Mouse (Mus musculus) naive thymus-derived CD4-positive, alpha-beta T cell, adult 2 months (primary cell): ENCODE measurements around the gene March5.
"Not testable (repeated sequence)": the region's sequence is repeated elsewhere in the genome, so short reads cannot be mapped to it uniquely, and the experiment has no call there.

Source experiments
- DNase-seq: peaks from one replicate; pipeline ENCODE4 v3.0.0-alpha.2; 2011; ENCODE audit warnings: low read depth

March5 gene

DNA sequence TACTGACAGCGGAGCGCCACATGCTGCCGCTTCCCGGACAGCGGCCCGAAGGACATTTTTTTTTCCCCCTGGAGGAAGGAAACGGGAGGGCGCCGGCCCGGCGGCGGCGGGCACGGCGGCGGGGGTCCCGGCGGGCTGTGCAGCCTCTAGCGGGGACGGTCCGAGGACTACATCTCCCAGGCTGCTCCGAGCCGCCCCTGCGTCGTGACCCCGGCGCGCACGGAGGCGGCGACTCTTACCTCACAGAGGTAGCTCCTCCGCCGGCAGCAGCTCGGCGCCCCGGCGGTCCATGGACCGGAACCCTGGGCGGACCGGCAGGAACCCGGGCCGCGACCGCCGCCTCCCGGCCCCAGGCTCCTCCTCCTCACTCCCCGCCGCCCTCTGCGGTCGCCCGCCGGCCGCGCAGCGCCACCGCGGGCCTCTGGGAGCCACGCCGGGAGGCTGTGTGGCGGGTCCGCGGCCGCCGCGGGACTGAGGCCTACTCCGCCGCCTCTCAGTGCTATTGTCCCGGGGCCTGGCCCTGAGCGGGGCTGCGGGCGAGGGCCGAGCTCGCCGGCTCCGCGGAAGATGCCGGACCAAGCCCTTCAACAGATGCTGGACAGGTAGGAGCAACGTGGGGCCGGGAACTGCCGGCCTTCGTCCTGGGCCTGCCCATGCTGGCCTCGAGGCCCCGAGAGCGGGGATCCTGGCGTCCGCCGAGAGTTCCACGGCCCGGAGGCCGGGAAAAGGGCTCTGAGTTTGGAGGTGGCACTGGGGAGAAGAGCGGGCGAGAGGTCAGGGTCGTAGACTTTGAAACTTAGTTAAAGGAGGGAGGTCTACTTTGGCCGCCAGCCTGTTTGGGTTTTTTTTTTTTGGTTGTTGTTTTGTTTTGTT, at the start of gene March5:
Gene March5 (plus strand): TSS at position 241 of the 873 bp plus-strand sequence.
- peak; percentile 84 for DNase-seq

DNA sequence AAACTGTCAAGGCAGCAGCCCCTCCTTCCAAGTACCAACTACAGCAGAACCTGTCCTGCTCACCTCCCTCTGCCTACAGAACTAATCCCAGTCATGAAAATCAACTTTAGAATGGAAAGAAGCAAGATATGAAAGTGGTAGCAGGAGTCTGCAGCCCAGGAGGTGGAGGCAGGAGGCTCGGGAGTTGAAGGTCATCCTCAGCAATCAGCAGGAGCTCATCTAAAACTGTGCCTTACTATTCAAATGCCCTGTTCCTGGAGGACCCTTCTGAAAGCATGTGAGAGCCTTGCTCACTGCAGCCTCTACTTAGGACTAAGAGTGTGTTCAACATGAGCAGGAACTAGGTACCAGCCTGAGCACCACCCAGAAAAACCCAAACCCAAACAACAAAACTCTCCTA, 35.2 kb upstream of the March5 start:
- no peak for DNase-seq

DNA sequence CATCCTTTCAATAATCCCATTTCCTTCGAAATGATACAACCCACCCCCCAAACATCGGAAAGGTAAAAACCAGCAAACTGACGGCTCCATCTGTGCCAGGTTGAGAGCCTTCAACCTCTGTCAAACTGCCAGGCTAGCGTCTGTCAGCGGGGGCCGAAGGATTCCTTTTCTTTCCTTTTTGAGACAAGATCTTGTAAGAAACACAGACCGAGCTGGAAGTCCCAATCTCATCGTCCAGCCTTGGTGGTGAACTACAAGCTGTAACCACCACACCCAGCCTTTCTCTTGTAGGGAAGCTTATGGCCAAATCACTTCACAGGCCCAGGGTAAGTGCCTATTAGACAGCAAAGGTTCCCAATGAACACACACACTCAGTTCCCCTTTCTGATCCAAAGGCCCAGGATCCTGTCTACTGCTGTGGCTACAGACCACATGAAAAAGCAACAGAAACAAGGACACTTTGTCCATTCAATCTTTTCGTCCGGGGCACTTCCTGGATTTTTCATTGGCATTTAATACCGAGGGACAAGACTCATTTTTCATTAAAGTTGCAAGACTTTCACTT, 34.7 kb upstream of the March5 start:
- no peak for DNase-seq

DNA sequence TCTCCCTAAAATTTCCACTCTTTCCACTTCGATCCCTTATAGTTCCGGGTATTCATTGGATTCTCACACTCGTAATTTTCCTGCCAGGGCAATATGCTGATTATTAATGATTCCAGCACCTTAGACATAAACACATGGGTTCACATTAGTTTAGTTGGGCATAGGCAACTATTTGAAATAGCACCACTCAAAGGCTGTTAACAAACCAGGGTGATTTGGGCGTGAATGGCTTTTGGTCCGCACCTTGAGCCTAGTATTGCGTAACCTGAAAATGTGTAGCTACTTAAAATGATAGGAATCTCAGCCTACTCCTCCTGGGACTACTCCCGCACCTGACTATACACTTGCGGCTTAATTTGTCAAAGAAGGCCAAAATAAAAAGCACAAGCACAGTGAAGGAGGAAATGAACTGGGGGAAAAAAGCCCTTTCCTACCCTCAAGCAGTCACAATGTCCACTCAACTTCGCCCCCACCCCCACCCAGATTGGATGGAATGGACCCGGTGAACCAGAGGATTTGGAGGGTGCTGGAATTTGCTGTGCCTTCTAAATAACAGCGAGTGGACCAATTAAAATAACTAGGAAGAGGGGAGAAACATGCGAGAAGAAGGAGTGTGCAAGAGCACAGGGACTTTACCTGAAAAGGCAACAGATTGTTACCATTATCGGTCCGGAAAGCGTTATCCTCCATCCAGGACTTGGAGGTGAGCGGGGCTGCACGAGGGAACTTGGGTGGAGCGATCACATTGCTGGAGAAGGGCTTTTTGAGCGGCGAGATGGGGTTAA, 33.8 kb upstream of the March5 start:
- DNase-seq = peak; percentile 8

DNA sequence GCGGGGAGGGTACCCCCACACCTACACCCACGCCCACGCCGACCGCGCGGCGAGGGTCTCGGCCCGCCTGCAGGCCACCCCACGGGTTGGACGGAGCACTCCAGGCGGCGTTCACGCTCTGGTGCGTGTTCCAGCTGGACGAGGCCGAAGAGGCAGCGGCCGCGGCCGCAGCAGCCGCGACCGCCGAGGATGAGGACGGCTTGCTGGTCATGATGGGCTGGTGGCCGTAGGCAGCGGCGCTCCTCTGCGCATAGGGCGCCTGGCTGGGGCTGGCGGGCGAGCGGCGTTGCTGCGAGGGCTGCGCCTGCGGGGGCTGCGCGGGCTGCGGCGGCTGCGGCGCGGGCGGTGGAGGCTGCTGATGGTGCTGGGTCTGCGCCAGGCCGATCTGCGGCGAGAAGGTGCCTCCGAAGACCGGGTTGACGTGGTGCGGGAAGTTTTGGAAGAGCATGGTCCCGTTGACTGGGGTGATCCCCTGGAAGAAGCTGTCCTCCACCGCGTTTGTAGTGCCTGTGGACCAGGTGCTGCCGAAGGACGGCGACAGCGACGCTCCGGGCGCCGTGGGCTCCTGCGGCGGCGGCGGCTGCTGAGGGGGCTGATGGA, 33.1 kb upstream of the March5 start:
- DNase-seq = peak; percentile 27

DNA sequence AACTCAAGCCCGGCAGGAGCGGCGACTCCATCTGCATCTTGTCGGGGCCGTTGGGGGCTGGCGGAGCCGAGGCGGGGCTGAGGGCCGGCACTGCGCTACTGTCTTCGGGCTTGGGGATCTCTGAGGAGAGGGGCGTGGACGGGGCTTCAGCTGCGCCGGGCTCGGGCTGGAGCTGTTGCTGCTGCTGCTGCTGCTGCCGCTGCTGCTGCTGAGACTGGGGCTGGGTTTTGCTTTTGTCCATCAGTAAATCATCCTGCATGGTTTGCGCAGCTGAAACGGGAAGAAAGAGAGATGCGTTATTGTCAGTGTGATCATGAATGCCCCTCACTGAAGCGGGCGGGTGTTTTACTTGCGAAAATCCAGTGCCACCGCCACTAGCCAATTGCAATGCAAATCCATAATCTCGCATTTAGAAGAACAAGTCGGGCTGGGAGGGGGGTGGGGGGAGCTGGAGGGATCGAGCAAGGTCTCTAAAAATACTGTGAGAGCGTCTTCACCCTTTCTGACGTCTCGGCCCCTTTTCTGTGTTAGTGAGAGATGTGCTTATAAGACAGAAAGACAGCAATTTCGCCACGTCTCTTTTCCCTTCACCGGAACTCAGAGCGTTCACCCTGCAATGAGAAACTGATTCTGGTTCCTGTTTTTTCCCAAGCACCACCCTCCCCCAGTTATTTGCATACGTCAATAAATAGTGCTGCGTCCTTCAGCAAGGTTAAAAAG, 32.5 kb upstream of the March5 start:
- DNase-seq = peak; percentile 41

DNA sequence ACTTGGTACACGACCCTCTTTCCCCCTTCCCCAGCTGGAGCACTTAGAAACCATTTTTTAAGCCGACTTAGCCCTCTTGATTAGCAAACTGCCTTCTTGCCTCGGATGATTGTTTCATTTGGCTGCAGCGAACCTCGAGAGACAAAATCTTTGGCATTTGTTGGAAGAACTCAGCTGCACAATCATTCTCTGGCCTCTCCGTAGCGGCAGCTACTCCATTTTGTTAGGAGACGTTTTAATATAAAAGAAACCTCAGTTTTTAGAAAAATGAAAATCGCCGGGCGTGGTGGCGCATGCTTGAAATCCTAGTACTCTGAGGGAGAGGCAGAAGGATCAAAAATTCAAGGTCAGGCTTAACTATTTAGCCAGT, 31.9 kb upstream of the March5 start:
- DNase-seq = peak; percentile 35

DNA sequence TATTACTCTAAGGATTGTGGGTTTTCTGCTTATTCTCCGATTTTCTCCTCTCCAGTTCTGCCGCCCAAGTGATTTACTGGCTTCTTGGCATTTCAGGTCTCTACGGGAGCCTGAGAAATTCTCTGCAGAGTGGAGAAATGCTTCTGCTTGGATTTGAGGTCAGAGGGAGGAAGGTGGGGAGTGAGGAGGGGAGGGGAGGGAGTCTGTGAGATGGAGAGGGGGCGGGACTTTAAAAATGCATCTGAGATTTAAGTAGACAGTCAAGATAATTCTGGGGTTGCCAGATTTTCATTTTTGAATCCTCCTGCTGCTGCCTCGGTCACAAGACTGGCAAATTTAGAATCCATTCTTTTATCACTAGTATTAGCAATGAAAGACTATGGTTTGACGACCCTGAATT, 31.4 kb upstream of the March5 start:
- peak; percentile 8 for DNase-seq

DNA sequence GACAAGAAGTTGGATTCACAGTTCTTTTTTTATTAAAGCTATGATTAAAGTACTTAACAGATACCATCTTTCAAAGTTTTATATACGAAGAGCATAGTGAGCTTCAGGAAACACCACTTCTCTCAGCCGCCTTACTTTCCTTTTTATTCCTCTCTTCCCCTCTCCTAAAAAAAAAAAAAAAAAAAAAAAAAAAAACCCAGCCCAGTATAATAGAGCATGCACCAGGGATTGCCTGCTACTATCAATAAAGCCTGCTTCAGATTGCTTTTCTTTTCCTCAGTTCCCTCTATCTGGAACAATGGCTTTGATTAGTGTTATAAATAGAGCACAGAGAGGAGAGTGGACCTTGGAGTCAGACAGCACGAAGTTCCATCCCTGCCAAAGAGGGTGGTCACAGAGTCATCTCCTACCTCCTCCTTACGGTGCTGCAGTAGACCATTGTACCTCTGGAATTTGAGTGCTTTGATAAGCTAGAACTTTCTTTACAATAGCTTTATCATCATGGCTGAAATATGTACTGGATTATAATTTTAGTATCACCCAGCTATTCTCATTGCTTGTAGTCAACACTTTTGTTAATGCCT, 30.4 kb upstream of the March5 start:
- DNase-seq = no peak

DNA sequence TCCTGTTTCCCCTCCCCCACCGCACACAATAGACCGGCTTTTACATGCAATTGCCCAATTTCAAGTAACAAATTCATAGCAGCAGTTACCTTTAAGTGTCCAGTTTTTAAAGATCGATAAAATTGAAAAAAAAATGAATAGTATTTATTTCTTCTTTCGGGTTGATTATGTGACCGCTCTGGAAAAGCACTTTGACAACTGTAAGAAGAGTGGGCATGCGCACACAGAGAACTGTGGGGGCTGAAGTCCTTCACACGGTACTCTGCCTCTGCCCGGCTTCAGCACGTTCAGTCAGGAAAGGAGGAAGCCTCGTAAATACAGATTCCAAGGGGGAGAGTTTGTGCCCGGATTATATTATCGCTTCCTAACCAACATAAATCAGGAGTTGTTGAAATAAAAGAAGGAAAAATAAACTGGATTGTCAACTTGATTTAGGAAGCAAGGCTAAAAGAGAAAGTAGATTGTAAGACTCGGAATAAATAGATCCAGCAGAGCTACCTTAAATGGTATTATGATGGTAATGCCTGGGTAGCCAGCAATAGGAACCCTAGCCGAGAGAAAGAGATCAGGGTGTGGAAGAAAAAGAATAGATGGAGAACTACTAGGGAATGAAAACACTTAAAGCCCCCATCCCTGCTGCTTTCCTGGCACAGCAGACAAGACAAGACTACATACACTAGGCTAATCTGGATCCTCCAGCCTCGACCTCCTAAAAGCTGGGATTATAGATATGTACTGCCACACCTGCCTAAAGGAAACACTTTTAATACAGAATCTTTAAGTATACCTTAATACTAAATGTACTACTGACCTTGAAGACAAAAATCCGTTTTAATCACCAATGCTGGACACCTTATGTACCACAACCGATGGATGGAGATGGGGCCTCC, 29.3 kb upstream of the March5 start:
- peak; percentile 12 for DNase-seq

DNA sequence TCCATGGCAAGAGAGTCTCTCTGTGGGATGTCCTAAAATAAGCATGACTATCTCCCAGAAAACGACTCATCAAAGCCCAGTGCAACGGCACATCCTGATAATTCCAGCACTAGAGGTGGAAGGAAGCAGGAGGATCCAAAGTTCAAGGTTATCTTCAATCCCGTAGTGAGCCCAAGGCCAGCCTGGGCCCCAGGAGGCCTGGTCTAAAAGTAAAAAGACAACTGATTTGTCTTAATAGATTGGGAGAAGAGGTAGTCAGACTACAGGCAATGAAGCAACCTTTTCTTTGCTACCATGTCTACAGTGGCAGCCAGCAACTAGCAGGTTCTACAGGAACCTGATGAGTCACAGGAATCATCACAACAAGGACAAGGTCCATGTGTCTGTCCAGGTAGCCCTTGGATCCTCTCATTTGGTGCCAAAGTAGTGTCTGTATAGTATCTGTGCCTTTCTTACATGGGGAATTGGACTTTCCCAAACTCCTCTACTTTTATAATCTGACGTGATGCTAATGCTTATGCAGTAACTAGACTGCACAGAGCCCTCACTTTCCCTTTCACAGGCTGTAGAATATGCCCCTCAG, 18.9 kb upstream of the March5 start:
- DNase-seq = no peak

DNA sequence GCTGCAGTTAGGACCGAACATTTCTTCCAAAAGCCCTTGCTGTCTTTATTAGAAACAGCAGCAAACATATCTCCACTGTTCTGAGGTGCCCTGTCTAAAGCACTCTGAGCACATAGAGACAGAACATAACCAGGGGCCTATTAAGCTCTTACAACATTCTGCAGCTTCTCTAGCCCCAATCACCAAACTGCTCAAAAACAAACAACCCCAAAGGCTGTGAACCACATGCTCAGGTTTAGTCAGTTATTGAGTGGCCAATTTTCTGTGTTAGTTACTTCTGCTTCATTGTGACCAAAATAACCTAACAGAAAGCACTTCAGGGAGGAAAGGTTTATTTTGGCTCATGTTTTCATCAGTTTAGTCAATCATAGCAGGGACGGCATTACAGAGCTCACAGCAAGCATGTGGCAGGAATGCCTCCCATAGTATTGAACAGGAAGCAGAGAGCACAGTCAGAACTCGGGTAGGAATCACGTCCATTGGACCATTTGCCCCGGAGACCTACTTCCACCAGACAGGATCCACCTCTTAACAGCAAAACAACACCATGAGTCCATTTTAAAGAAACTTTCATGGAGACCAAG, 14.8 kb upstream of the March5 start:
- no peak for DNase-seq

DNA sequence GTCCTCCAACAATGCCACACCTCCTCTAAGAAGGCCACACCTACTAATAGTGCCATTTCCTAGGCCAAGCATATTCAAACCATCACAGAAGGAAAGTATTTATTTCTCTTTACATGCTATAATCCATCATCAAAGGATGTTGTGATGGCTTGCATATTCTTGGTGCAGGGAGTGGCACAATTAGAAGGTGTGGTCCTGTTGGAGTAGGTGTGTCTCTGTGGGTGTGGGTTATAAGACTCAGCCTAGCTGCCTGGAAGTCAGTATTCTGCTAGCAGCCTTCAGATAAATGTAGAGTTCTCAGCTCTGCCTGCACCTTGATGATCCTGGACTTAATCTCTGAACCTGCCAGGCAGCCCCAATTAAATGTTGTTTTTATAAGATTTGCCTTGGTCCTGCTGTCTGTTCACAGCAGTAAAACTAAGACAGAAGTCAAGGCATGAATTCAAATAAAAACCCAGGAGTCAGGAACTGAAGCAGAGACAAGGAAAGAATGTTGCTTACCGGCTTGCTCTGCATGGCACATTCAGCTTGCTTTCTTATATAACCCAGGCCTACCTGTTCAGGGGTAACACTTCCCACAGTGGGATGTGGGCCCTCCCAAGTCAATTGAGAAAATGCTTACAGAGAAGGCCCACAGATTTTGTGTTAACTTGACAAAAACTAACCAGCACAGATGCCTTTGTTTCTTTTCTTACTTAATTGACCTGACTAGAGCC, 9.0 kb upstream of the March5 start:
- DNase-seq = no peak

DNA sequence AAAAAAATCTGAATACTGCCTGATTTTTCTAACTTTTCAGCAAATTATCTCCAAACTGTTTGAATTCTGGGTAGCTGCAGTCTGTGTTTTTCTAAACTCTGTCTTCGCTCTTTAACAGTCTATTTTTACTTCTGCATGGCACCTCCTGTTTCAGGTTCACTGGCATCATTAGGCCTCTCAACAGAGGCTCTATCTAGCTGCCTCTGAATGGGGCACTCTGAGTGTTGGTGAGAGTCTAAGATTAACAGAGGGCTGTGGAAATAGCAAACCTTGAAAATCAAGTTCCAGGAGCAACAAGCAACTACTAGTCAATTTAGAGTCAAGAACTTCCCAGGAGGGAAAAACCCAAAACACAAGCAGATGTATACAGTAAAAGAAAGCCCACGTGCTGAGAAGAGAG, 7.5 kb upstream of the March5 start:
- no peak for DNase-seq

DNA sequence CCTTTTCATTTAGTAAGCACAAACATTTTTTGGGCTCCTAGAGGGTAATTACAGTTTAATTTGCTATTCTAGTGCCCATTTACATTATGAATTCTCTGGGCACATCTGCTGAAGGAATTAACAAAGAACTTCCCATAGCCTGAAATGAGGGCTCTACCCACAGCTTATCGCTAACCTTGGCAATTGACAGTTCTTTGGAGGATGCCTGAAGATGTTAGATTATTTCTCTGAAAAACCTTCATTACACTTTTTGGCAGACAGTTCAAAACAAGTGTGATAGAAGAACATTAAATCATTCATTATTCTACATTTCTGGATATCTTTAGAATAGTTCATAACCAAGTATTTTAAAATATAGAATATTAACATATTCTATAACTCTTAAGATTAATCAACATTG, 4.0 kb upstream of the March5 start:
- no peak for DNase-seq

DNA sequence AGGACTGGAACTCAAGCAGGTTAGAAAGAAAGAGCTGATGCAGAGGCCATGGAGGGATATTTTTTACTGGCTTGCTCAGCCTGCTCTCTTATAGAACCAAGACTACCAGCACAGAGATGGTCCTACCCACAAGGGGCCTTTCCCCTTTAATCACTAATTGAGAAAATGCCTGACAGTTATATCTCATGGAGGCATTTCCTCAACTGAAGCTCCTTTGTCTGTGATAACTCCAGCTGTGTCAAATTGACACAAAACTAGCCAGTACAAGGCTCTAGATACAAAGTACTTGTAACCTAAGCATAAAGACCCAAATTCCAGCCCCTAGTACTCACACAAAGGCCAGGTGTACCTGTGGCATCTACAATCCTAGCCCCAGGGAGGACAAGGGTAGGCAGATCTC, 2.2 kb upstream of the March5 start:
- not testable (repeated sequence) for DNase-seq

DNA sequence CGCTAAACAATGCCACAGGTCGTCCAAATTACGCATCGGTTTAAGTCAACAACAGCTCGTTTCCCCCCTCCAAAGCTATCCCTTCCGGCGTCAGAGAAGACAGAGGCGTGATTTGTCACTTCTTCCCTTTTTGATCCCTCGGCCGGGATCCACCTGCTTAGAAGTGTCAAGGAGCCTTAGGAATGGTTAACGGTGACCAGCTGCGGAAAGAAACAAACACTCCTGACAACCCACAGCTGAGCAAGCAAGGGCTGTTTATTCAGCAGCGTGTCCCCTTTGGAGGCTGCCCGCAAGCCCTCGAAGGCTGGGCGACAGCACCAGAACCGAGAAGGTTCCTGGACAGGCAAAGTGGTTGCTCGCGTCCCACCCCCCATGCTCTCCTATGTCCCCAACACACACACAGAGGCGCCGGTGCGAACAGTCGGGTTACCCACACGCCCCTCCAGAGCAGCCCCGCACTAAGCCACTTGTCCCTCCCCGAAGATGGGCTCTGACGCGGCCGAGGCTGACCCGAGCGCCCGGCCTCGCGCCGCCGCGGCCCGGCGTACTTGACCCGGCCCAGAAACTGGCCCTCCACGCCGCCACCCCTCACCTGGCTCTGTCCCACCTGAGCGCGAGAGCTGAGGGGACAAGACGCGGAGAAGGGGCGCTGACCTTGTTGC, 571 bp upstream of the March5 start:
- no peak for DNase-seq

DNA sequence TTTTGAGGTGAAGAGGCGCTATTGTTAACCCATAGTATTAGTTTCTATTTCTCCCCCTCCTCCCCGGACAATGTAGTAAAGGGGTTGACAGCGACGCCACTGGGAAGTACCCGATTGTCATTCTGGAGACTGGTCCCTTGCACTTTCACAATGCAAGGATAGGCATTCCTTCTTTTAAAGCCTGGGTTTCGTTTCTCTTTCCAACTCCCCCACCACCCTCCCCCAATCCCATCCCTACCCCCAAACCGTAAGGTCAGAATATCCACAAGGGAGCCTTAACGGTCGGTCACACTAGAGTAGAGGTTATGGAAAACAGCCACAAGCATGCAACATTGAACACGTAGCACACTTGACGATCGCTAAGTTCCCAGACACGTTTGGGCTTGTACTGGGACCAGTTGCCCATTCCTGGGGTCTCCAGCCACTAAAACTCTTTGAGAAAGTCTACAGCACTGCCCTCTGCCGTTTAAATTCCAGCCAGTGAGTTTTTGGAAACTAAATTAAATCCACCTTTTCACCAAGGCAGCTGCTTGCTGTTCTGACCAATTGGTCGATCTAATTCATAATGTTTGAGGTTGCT, 923 bp downstream of the March5 start, which contains the start of gene Cpeb3:
Gene Cpeb3 (minus strand): TSS at position 426 of the 580 bp plus-strand sequence.
- DNase-seq = peak; percentile 34
